Mouse (Mus musculus) kidney, adult 2 months (tissue): ENCODE results near the gene Gstm7. TPM values are rescaled to one million over a fixed set of nuclear protein-coding genes. Genes with fewer than 3 reads are reported as not detected.
A peak's percentile ranks its signal among the peaks of the same experiment; 100 is the strongest.

Experiments used
- DNase-seq: peaks from one replicate; pipeline ENCODE4 v3.0.0; 2021
- H3K27ac ChIP-seq: fragments of 200-500 bp; 2 replicates; pipeline ENCODE4 v1.5.1; 2012; ENCODE audit warnings: low read depth, low read length, control low read depth, inconsistent platforms; ENCODE audit not compliant: insufficient read depth
- H3K27me3 ChIP-seq: fragments of 200-500 bp; replicated peaks from 2 replicates; pipeline ENCODE4 v1.6.1; 2012; ENCODE audit warnings: mild to moderate bottlenecking, moderate library complexity, low read length, inconsistent platforms; ENCODE audit not compliant: control insufficient read depth, insufficient read depth
- H3K36me3 ChIP-seq: fragments of 200-500 bp; 2 replicates; pipeline ENCODE4 v1.6.1; 2012; ENCODE audit warnings: mild to moderate bottlenecking, moderate library complexity, low read length, inconsistent platforms; ENCODE audit not compliant: control insufficient read depth, insufficient read depth
- H3K4me1 ChIP-seq: fragments of 200-500 bp; 2 replicates; pipeline ENCODE4 v1.6.1; 2011; ENCODE audit warnings: low read length; ENCODE audit not compliant: control insufficient read depth, insufficient read depth
- H3K4me3 ChIP-seq: fragments of 200-500 bp; 2 replicates; pipeline ENCODE4 v1.5.1; 2011; ENCODE audit warnings: mild to moderate bottlenecking, low read depth, low read length, control low read depth; ENCODE audit not compliant: insufficient read depth
- CTCF ChIP-seq: fragments of 200-500 bp; conservative IDR thresholded peaks from 2 replicates; pipeline ENCODE4 v1.5.1; 2011; ENCODE audit warnings: low read depth, mild to moderate bottlenecking, control low read depth, low read length, moderate library complexity, mixed read lengths; ENCODE audit not compliant: insufficient read depth, insufficient read length
- POLR2A ChIP-seq: fragments of 200-500 bp; IDR thresholded peaks from one replicate; pipeline ENCODE4 v1.6.1; 2011; ENCODE audit warnings: low read depth, low read length, control low read depth
- WGBS: fragments of 180-500 bp; shearing (Covaris S2); methylation state at CpG from one replicate; pipeline ENCODE4 v1.1.7; 2018; 5-methylcytosine and 5-hydroxymethylcytosine counted together
- polyA plus RNA-seq: library from polyadenylated mRNA; depleted of rRNA; stranded (reverse); fragments of >200 nt; gene quantifications from 2 replicates; pipeline ENCODE4 v1.2.3, GENCODE M21; 2012

Gstm7 gene
- polyA plus RNA-seq, 1 experiment = 28.1 TPM

GRCm38 (mm10) chr3:107945729-107946128, 14.1 kb upstream of the Gstm7 start:
- TF ChIP-seq POLR2A = no peak
- peak; percentile 41; the same call in 1 of the 2 replicates for TF ChIP-seq CTCF
- WGBS = 73% methylated on average over 4 of the region's 4 CpGs
- Histone ChIP-seq H3K4me3 (no peak overlapping the region), H3K27ac (no peak overlapping the region), H3K36me3 (no peaks in the 10 kb centered on the region), H3K27me3 (no peaks in the 10 kb centered on the region), H3K4me1 (no peaks in the 10 kb centered on the region)
- no peak for DNase-seq

- no peak within 1 kb of the TSS for H3K4me3 ChIP-seq
- no peaks in the 10 kb centered on the region for H3K36me3 ChIP-seq
- no peaks in the 10 kb centered on the region for H3K27me3 ChIP-seq
- 29% methylated on average over 20 of the region's 20 CpGs for WGBS
- no peak for TF ChIP-seq POLR2A
- TF ChIP-seq CTCF = peak; percentile 77
- H3K27ac ChIP-seq = no peak within 1 kb of the TSS
- H3K4me1 ChIP-seq = 0 out of 2 replicates have a peak, but pooled peaks cover 3% of the 10 kb centered on the region
- peak; percentile 69 for DNase-seq
Observed at GRCm38 (mm10) chr3:107943239-107943990, 11.8 kb upstream of the Gstm7 start, which contains the start of gene Gstm6. Gene Gstm6, minus strand, starts transcription at chr3:107943749.

- no peaks in the 10 kb centered on the region for H3K36me3 ChIP-seq
- no peak overlapping the region for H3K4me3 ChIP-seq
- 0 out of 2 replicates have a peak, but pooled peaks cover 3% of the 10 kb centered on the region for H3K4me1 ChIP-seq
- TF ChIP-seq CTCF (no peak), POLR2A (no peak)
- 85% methylated on average over 4 of the region's 4 CpGs for WGBS
- H3K27me3 ChIP-seq = no peaks in the 10 kb centered on the region
- no peak overlapping the region for H3K27ac ChIP-seq
- no peak for DNase-seq
Observed at GRCm38 (mm10) chr3:107941261-107941660, 9.6 kb upstream of the Gstm7 start.

GRCm38 (mm10) chr3:107940524-107940923, 8.9 kb upstream of the Gstm7 start:
- H3K36me3 ChIP-seq = no peaks in the 10 kb centered on the region
- 75% methylated on average over 7 of the region's 7 CpGs for WGBS
- H3K4me1 ChIP-seq = 0 out of 2 replicates have a peak, but pooled peaks cover 3% of the 10 kb centered on the region
- TF ChIP-seq CTCF (no peak), POLR2A (no peak)
- no peaks in the 10 kb centered on the region for H3K27me3 ChIP-seq
- H3K27ac ChIP-seq = no peak overlapping the region
- DNase-seq = no peak
- H3K4me3 ChIP-seq = no peak overlapping the region

GRCm38 (mm10) chr3:107939830-107940229, 8.2 kb upstream of the Gstm7 start:
- Histone ChIP-seq H3K36me3 (no peaks in the 10 kb centered on the region), H3K27ac (no peak overlapping the region), H3K27me3 (no peaks in the 10 kb centered on the region), H3K4me3 (no peak overlapping the region), H3K4me1 (0 out of 2 replicates have a peak, but pooled peaks cover 3% of the 10 kb centered on the region)
- WGBS = 91% methylated on average over 4 of the region's 4 CpGs
- DNase-seq = no peak
- no peak for TF ChIP-seq CTCF
- TF ChIP-seq POLR2A = no peak

GRCm38 (mm10) chr3:107939403-107939802, 7.8 kb upstream of the Gstm7 start:
- peak; percentile 83 for DNase-seq
- H3K36me3 ChIP-seq = no peaks in the 10 kb centered on the region
- H3K27ac ChIP-seq = no peak overlapping the region
- no peaks in the 10 kb centered on the region for H3K27me3 ChIP-seq
- H3K4me1 ChIP-seq = 0 out of 2 replicates have a peak, but pooled peaks cover 3% of the 10 kb centered on the region
- H3K4me3 ChIP-seq = no peak overlapping the region
- 31% methylated on average over 3 of the region's 3 CpGs for WGBS
- TF ChIP-seq CTCF (peak; percentile 97), POLR2A (no peak)

GRCm38 (mm10) chr3:107935888-107936287, 4.3 kb upstream of the Gstm7 start:
- no peak overlapping the region for H3K4me3 ChIP-seq
- 68% methylated on average over 3 of the region's 3 CpGs for WGBS
- DNase-seq = no peak
- H3K4me1 ChIP-seq = peaks cover 7% of the 10 kb centered on the region; the same call in 1 of the 2 replicates
- no peak overlapping the region for H3K27ac ChIP-seq
- TF ChIP-seq POLR2A (no peak), CTCF (no peak)
- H3K27me3 ChIP-seq = no peaks in the 10 kb centered on the region
- no peaks in the 10 kb centered on the region for H3K36me3 ChIP-seq
